Mouse (Mus musculus) thymus, adult 2 months (tissue): Measurements from ENCODE around the gene Snrk.

Experiments used
- CTCF ChIP-seq: fragments of 200-500 bp; IDR thresholded peaks from 2 replicates; pipeline ENCODE4 v1.5.1; 2012; ENCODE audit warnings: mild to moderate bottlenecking, control low read depth, low read length, moderate library complexity, borderline replicate concordance; ENCODE audit not compliant: control insufficient read depth, poor library complexity, insufficient read depth; ENCODE audit errors: extremely low read depth
- POLR2A ChIP-seq: fragments of 200-500 bp; IDR thresholded peaks from 2 replicates; pipeline ENCODE4 v1.6.1; 2012; ENCODE audit warnings: mild to moderate bottlenecking, low read length, control low read depth, moderate library complexity; ENCODE audit not compliant: control insufficient read depth, poor library complexity, insufficient read depth; ENCODE audit errors: extremely low read depth

- TF ChIP-seq CTCF: no peak
- TF ChIP-seq POLR2A: no peak
These were observed 81.6 kb downstream of the Snrk start for GRCm38 (mm10) chr9:122198621-122199020.
